Mouse (Mus musculus): ENCODE measurements around the gene Nlrp4b. TPM values are rescaled to one million over a fixed set of nuclear protein-coding genes. Genes with fewer than 3 reads are reported as not detected.
"Not testable (repeated sequence)": the region's sequence is repeated elsewhere in the genome, so short reads cannot be mapped to it uniquely, and the experiment has no call there.

Gene Nlrp4b
- total RNA-seq (2014; rRNA removed) (not detected in 2 replicates), polyA plus RNA-seq (2012; rRNA removed) (not detected in 2 replicates)

GRCm38 (mm10) chr7:10687489-10687888 is at the start of gene Nlrp4b:
Nlrp4b (plus strand) TSS chr7:10687789.
- H3K4me1 ChIP-seq (ENCODE audit: control insufficient read depth, insufficient read depth, low read length): no peaks in the 10 kb centered on the region
- H3K4me3 ChIP-seq (ENCODE audit: insufficient read depth, low read depth, low read length): no peak within 1 kb of the TSS
- whole genome bisulfite sequencing: 92% methylated on average over 1 of the region's 1 CpGs
- H3K79me2 ChIP-seq (ENCODE audit: control insufficient read depth, insufficient read depth, low read length): no peaks in the 10 kb centered on the region
- DNase-seq (ENCODE audit: extremely low read depth, low read depth, low spot score): no peak
- H3K36me3 ChIP-seq (ENCODE audit: control insufficient read depth, insufficient read depth, low read length): no peaks in the 10 kb centered on the region
- no peak for TF ChIP-seq CTCF (IDR thresholded peaks at IDR 0.05; ENCODE audit: low read depth, low read length)
- TF ChIP-seq POLR2A (IDR thresholded peaks at IDR 0.05; ENCODE audit: extremely low read depth, insufficient read depth, low read length): no peak
- H3K9ac ChIP-seq (ENCODE audit: low read depth, low read length): no peak within 1 kb of the TSS
- H3K27ac ChIP-seq (replicated peaks; ENCODE audit: insufficient read depth, low read depth, low read length): no peak within 1 kb of the TSS
- no peaks in the 10 kb centered on the region for H3K27me3 ChIP-seq (ENCODE audit: control insufficient read depth, insufficient read depth, low read length)

GRCm38 (mm10) chr7:10754264-10754663 is 66.7 kb downstream of the Nlrp4b start, which contains the start of gene Vmn1r71:
Vmn1r71 (minus strand) TSS chr7:10754364.
- H3K4me1 ChIP-seq (ENCODE audit: control insufficient read depth, insufficient read depth, low read length): no peaks in the 10 kb centered on the region
- H3K27me3 ChIP-seq (ENCODE audit: control insufficient read depth, insufficient read depth, low read length): no peaks in the 10 kb centered on the region
- no peak within 1 kb of the TSS for H3K27ac ChIP-seq (replicated peaks; ENCODE audit: insufficient read depth, low read depth, low read length)
- no peaks in the 10 kb centered on the region for H3K79me2 ChIP-seq (ENCODE audit: control insufficient read depth, insufficient read depth, low read length)
- no peak within 1 kb of the TSS for H3K4me3 ChIP-seq (ENCODE audit: insufficient read depth, low read depth, low read length)
- no peaks in the 10 kb centered on the region for H3K36me3 ChIP-seq (ENCODE audit: control insufficient read depth, insufficient read depth, low read length)
- no peak for DNase-seq (ENCODE audit: extremely low read depth, low read depth, low spot score)
- TF ChIP-seq POLR2A (IDR thresholded peaks at IDR 0.05; ENCODE audit: extremely low read depth, insufficient read depth, low read length): no peak
- TF ChIP-seq CTCF (IDR thresholded peaks at IDR 0.05; ENCODE audit: low read depth, low read length): no peak
- no peak within 1 kb of the TSS for H3K9ac ChIP-seq (ENCODE audit: low read depth, low read length)

DNA sequence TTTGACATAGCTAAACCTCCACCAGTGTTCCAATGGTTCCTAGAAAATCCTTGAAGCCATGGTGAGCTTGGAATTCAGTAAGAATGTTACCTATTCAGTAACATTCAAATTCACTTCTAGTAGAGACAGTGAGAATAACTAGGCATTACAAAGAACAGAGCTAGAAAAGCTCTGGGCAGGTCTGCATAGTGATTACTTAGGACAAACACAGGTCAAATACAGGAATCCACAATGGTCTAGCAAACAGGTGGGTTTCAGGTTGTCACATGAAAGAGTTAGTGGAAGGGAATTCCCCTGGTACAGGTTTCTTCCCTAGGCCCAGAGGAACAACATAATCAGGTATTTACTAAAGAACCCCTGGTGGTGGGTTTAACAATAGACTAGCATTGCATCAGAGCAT is 70.0 kb downstream of the Nlrp4b start:
- not testable (repeated sequence) for H3K79me2 ChIP-seq (ENCODE audit: control insufficient read depth, insufficient read depth, low read length); H3K27ac ChIP-seq (replicated peaks; ENCODE audit: insufficient read depth, low read depth, low read length); H3K4me1 ChIP-seq (ENCODE audit: control insufficient read depth, insufficient read depth, low read length); H3K4me3 ChIP-seq (ENCODE audit: insufficient read depth, low read depth, low read length); H3K36me3 ChIP-seq (ENCODE audit: control insufficient read depth, insufficient read depth, low read length); H3K27me3 ChIP-seq (ENCODE audit: control insufficient read depth, insufficient read depth, low read length); DNase-seq (ENCODE audit: extremely low read depth, low read depth, low spot score); H3K9ac ChIP-seq (ENCODE audit: low read depth, low read length)

Other genes with a start within 250 kb of the Nlrp4b start
- not detected in 2 replicates for gene Vmn1r67, start 244.5 kb upstream of the Nlrp4b start, total RNA-seq (2014; rRNA removed)
- not detected in 2 replicates for gene Vmn1r67, start 244.5 kb upstream of the Nlrp4b start, polyA plus RNA-seq (2012; rRNA removed)
- gene Zik1, start 192.4 kb upstream of the Nlrp4b start, total RNA-seq (2014; rRNA removed): 0.46 and 0.47 TPM in 2 replicates
- gene Zik1, start 192.4 kb upstream of the Nlrp4b start, polyA plus RNA-seq (2012; rRNA removed): 0.09 and 0.20 TPM in 2 replicates
- gene Vmn1r68, start 129.3 kb upstream of the Nlrp4b start, total RNA-seq (2014; rRNA removed): not detected in 2 replicates
- gene Vmn1r68, start 129.3 kb upstream of the Nlrp4b start, polyA plus RNA-seq (2012; rRNA removed): not detected in 2 replicates
- gene Vmn1r69, start 74.1 kb upstream of the Nlrp4b start, total RNA-seq (2014; rRNA removed): not detected in 2 replicates
- not detected in 2 replicates for gene Vmn1r69, start 74.1 kb upstream of the Nlrp4b start, polyA plus RNA-seq (2012; rRNA removed)
- not detected in 2 replicates for gene Vmn1r70, start 56.3 kb upstream of the Nlrp4b start, total RNA-seq (2014; rRNA removed)
- gene Vmn1r70, start 56.3 kb upstream of the Nlrp4b start, polyA plus RNA-seq (2012; rRNA removed): not detected in 2 replicates
- gene Vmn1r71, start 66.6 kb downstream of the Nlrp4b start, total RNA-seq (2014; rRNA removed): not detected in 2 replicates
- not detected in 2 replicates for gene Vmn1r71, start 66.6 kb downstream of the Nlrp4b start, polyA plus RNA-seq (2012; rRNA removed)
- gene Zscan4b, start 217.3 kb downstream of the Nlrp4b start, total RNA-seq (2014; rRNA removed): not detected in 2 replicates
- not detected in 2 replicates for gene Zscan4b, start 217.3 kb downstream of the Nlrp4b start, polyA plus RNA-seq (2012; rRNA removed)

Measured in liver, adult 2 months (tissue).